Mouse (Mus musculus) MEL (cell line): ENCODE measurements around the gene Bptf.

Experiments
- CTCF ChIP-seq, 3 experiments: IDR thresholded peaks in 2 of 3; conservative IDR thresholded peaks in 1 of 3; 2 replicates each; pipeline ENCODE4 v1.5.1; 2011 to 2012; ENCODE audit warnings: low read length in 3 of 3, low read depth in 2 of 3, mild to moderate bottlenecking in 2 of 3, improper control_type of control experiment in 1 of 3, inconsistent platforms in 1 of 3, mixed read lengths in 1 of 3, moderate library complexity in 1 of 3; ENCODE audit not compliant: control insufficient read depth in 1 of 3, insufficient read depth in 1 of 3, poor library complexity in 1 of 3, severe bottlenecking in 1 of 3
- HCFC1 ChIP-seq: IDR thresholded peaks from 2 replicates; pipeline ENCODE4 v1.6.1; 2012; ENCODE audit warnings: low read depth, mild to moderate bottlenecking, inconsistent platforms, low read length, improper control_type of control experiment, moderate library complexity
- POLR2A ChIP-seq, 2 experiments: IDR thresholded peaks; 2 replicates each; pipeline ENCODE4 v1.6.1; 2011 to 2012; ENCODE audit warnings: low read length in 2 of 2, mild to moderate bottlenecking in 2 of 2, control low read depth in 1 of 2, improper control_type of control experiment in 1 of 2, low read depth in 1 of 2, moderate library complexity in 1 of 2; ENCODE audit not compliant: control insufficient read depth in 1 of 2, insufficient read depth in 1 of 2, poor library complexity in 1 of 2
- ZMIZ1 ChIP-seq: IDR thresholded peaks from 2 replicates; pipeline ENCODE4 v1.6.1; 2012; ENCODE audit warnings: low read depth, mild to moderate bottlenecking, inconsistent platforms, low read length, improper control_type of control experiment, moderate library complexity

DNA sequence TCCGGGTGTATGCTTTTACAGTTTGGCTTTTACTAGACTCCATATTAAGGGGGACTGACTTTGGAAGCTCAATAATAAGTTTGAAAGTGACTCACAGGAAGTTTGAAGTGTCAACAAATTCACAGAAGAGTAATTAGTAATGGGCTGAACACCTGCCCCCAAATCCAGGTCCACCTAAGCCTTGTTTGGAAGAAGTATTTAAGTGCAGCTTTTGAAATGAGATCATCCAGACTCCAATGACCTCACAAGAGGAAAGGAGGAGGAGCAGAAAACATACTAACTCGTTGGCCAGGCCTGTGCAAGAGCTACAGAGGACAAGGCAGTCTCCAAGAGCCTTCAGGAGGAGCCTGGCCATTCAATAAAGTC lies 28.7 kb downstream of the Bptf start:
- TF ChIP-seq POLR2A (IDR thresholded peaks at IDR 0.05; ENCODE audit: control insufficient read depth in 1 of 2, insufficient read depth in 1 of 2, low read depth in 1 of 2, low read length in 2 of 2, poor library complexity in 1 of 2) (no peak), HCFC1 (no peak), ZMIZ1 (no peak), CTCF (IDR thresholded peaks at IDR 0.05 in 2 of 3, conservative IDR thresholded peaks at IDR 0.05 in 1 of 3; ENCODE audit: control insufficient read depth in 1 of 3, insufficient read depth in 1 of 3, low read depth in 2 of 3, low read length in 3 of 3, poor library complexity in 1 of 3, severe bottlenecking in 1 of 3) (no peak)
